Mouse (Mus musculus): Measurements from ENCODE around the gene Chst1. TPM values are rescaled to one million over a fixed set of nuclear protein-coding genes. Genes with fewer than 3 reads are reported as not detected.

Chst1 gene
- polyA plus RNA-seq, 1 experiment from 2014 or later, result 27.3 TPM

- Histone ChIP-seq H3K4me2 (ENCODE audit: low read length) (no peak overlapping the region), H3K36me3 (ENCODE audit: control insufficient read depth, insufficient read depth) (no peaks in the 10 kb centered on the region), H3K9me3 (ENCODE audit: control insufficient read depth, low read length) (no peaks in the 10 kb centered on the region), H3K27ac (ENCODE audit: low read length) (no peak overlapping the region), H3K9ac (replicated peaks; ENCODE audit: low read depth, low read length) (no peak overlapping the region), H3K4me3 (replicated peaks; ENCODE audit: low read length) (no peak overlapping the region), H3K27me3 (replicated peaks; ENCODE audit: control insufficient read depth, insufficient read depth, low read length) (no peaks in the 10 kb centered on the region), H3K4me1 (replicated peaks; ENCODE audit: control insufficient read depth, insufficient read depth, low read length) (peaks cover 3% of the 10 kb centered on the region; the same call in 1 of the 2 replicates)
- 65% methylated on average over 11 of the region's 11 CpGs for WGBS
- ATAC-seq, result no peak
Observed at GRCm38 (mm10) chr2:92594929-92595730, 4.4 kb upstream of the Chst1 start.

DNA sequence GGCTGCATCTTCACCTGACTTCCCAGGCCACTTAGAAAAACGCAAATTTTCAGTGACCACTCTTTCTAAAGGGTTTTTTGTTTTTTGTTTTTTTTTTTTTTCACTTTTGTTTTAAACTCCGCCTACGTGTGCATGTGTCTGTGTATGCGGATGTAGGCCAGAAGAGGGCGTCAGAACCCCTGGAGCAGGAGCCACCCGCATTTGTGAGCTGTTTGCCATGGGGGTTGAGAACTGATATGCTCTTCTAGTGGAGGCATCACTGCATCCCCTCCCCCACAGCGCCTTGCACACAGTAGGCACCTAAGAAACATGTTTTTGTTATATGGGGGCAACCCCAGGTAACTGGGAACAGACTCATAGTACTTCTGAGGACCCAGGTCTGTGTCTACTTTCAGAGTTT, 2.2 kb upstream of the Chst1 start:
- no peak overlapping the region for H3K9ac ChIP-seq (replicated peaks; ENCODE audit: low read depth, low read length)
- 4% methylated on average over 7 of the region's 7 CpGs for WGBS
- H3K27me3 ChIP-seq (replicated peaks; ENCODE audit: control insufficient read depth, insufficient read depth, low read length), result no peaks in the 10 kb centered on the region
- no peaks in the 10 kb centered on the region for H3K36me3 ChIP-seq (ENCODE audit: control insufficient read depth, insufficient read depth)
- H3K27ac ChIP-seq (ENCODE audit: low read length), result no peak overlapping the region
- no peak overlapping the region for H3K4me2 ChIP-seq (ENCODE audit: low read length)
- H3K4me1 ChIP-seq (replicated peaks; ENCODE audit: control insufficient read depth, insufficient read depth, low read length), result peaks cover 24% of the 10 kb centered on the region
- H3K4me3 ChIP-seq (replicated peaks; ENCODE audit: low read length), result no peak overlapping the region
- H3K9me3 ChIP-seq (ENCODE audit: control insufficient read depth, low read length), result no peaks in the 10 kb centered on the region
- no peak for ATAC-seq

DNA sequence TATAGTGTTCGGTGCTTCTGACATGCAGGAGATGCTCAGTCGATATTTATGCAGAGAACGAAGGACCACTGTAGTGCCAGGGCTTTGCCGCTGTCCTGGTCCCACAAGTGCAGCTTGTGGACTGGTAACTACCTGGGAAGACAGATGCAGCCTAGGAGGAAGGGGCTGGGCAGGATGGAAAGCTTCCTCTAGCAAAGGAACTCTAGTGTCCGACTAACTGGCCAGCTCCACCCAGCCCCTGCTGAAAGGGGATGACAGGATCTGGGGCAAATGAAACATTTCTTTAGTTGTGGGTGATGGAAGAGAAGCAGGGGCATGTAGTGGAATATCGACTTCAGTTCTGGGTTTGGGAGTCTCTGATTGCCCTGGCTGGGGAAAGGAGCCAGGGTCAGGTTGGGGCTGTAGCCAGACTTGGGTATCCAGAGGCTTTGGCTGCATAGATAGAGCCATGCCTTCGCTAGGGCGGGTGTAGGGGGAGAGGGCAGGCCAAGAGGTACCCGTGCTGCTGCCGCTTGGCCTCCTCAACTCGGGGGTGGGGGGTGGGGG, 493 bp upstream of the Chst1 start:
- Histone ChIP-seq H3K9me3 (ENCODE audit: control insufficient read depth, low read length) (no peaks in the 10 kb centered on the region), H3K4me3 (replicated peaks; ENCODE audit: low read length) (peak overlapping the region; percentile 68), H3K27ac (ENCODE audit: low read length) (no peak overlapping the region; the same call in 1 of the 2 replicates), H3K4me2 (ENCODE audit: low read length) (peak overlapping the region; percentile 81), H3K36me3 (ENCODE audit: control insufficient read depth, insufficient read depth) (no peaks in the 10 kb centered on the region), H3K4me1 (replicated peaks; ENCODE audit: control insufficient read depth, insufficient read depth, low read length) (peaks cover 35% of the 10 kb centered on the region), H3K9ac (replicated peaks; ENCODE audit: low read depth, low read length) (peak overlapping the region; percentile 85), H3K27me3 (replicated peaks; ENCODE audit: control insufficient read depth, insufficient read depth, low read length) (no peaks in the 10 kb centered on the region)
- peak; percentile 35; the same call in 1 of the 2 replicates for ATAC-seq
- WGBS, result 25% methylated on average over 11 of the region's 11 CpGs

- Histone ChIP-seq H3K36me3 (ENCODE audit: control insufficient read depth, insufficient read depth) (no peaks in the 10 kb centered on the region), H3K4me3 (replicated peaks; ENCODE audit: low read length) (peak overlapping the region; percentile 68), H3K27ac (ENCODE audit: low read length) (no peak overlapping the region; the same call in 1 of the 2 replicates), H3K9me3 (ENCODE audit: control insufficient read depth, low read length) (no peaks in the 10 kb centered on the region), H3K9ac (replicated peaks; ENCODE audit: low read depth, low read length) (peak overlapping the region; percentile 85), H3K27me3 (replicated peaks; ENCODE audit: control insufficient read depth, insufficient read depth, low read length) (no peaks in the 10 kb centered on the region), H3K4me1 (replicated peaks; ENCODE audit: control insufficient read depth, insufficient read depth, low read length) (peaks cover 35% of the 10 kb centered on the region), H3K4me2 (ENCODE audit: low read length) (peak overlapping the region; percentile 81)
- 2% methylated on average over 17 of the region's 17 CpGs for WGBS
- ATAC-seq, result no peak; the same call in none of the 2 replicates
Observed at GRCm38 (mm10) chr2:92600348-92600670, 802 bp downstream of the Chst1 start.

GRCm38 (mm10) chr2:92601246-92601645, 1.7 kb downstream of the Chst1 start:
- Histone ChIP-seq H3K4me1 (replicated peaks; ENCODE audit: control insufficient read depth, insufficient read depth, low read length) (peaks cover 35% of the 10 kb centered on the region), H3K27ac (ENCODE audit: low read length) (no peak overlapping the region), H3K27me3 (replicated peaks; ENCODE audit: control insufficient read depth, insufficient read depth, low read length) (no peaks in the 10 kb centered on the region), H3K9me3 (ENCODE audit: control insufficient read depth, low read length) (no peaks in the 10 kb centered on the region), H3K9ac (replicated peaks; ENCODE audit: low read depth, low read length) (0 out of 2 replicates have a peak overlapping the region, but pooled peaks have one; percentile 14), H3K36me3 (ENCODE audit: control insufficient read depth, insufficient read depth) (no peaks in the 10 kb centered on the region), H3K4me3 (replicated peaks; ENCODE audit: low read length) (peak overlapping the region; percentile 68), H3K4me2 (ENCODE audit: low read length) (peak overlapping the region; percentile 81)
- ATAC-seq, result no peak
- 45% methylated on average over 4 of the region's 4 CpGs for WGBS

GRCm38 (mm10) chr2:92602073-92602472, 2.6 kb downstream of the Chst1 start:
- H3K9ac ChIP-seq (replicated peaks; ENCODE audit: low read depth, low read length), result no peak overlapping the region
- 0 out of 2 replicates have a peak, but pooled peaks have one; percentile 16 for ATAC-seq

GRCm38 (mm10) chr2:92603591-92603990, 4.1 kb downstream of the Chst1 start:
- Histone ChIP-seq H3K9me3 (ENCODE audit: control insufficient read depth, low read length) (no peaks in the 10 kb centered on the region), H3K27ac (ENCODE audit: low read length) (no peak overlapping the region), H3K36me3 (ENCODE audit: control insufficient read depth, insufficient read depth) (no peaks in the 10 kb centered on the region), H3K27me3 (replicated peaks; ENCODE audit: control insufficient read depth, insufficient read depth, low read length) (no peaks in the 10 kb centered on the region), H3K4me3 (replicated peaks; ENCODE audit: low read length) (no peak overlapping the region), H3K9ac (replicated peaks; ENCODE audit: low read depth, low read length) (no peak overlapping the region), H3K4me1 (replicated peaks; ENCODE audit: control insufficient read depth, insufficient read depth, low read length) (peaks cover 37% of the 10 kb centered on the region), H3K4me2 (ENCODE audit: low read length) (no peak overlapping the region)
- no peak for ATAC-seq
- WGBS, result 79% methylated on average over 5 of the region's 5 CpGs

More at GRCm38 (mm10) chr2:92602073-92602472, 2.6 kb downstream of the Chst1 start:
- Histone ChIP-seq H3K4me3 (replicated peaks; ENCODE audit: low read length) (peak overlapping the region; percentile 68), H3K9me3 (ENCODE audit: control insufficient read depth, low read length) (no peaks in the 10 kb centered on the region), H3K27me3 (replicated peaks; ENCODE audit: control insufficient read depth, insufficient read depth, low read length) (no peaks in the 10 kb centered on the region), H3K36me3 (ENCODE audit: control insufficient read depth, insufficient read depth) (no peaks in the 10 kb centered on the region), H3K27ac (ENCODE audit: low read length) (no peak overlapping the region), H3K4me1 (replicated peaks; ENCODE audit: control insufficient read depth, insufficient read depth, low read length) (peaks cover 35% of the 10 kb centered on the region), H3K4me2 (ENCODE audit: low read length) (peak overlapping the region; percentile 81)
- 16% methylated on average over 12 of the region's 12 CpGs for WGBS

DNA sequence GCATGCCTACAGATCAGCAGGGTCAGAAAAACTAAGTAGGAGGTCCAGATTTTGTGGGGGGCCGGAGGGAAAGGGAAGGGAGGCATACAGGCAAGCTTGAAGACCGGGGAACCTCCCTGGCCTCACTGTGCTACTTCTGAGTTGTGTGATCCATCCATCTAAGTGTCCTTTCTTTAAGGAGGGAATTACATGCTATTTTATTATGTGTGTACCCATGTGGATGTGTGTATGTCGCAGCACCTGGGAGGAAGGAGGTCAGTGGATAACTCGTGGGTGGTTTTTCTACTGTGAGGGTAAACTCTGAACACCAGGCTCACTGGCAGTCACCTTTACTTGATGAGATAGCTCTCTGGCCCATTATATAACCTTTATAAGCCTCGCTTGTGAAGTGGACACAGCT, 5.1 kb downstream of the Chst1 start:
- ATAC-seq, result no peak
- Histone ChIP-seq H3K4me2 (ENCODE audit: low read length) (no peak overlapping the region), H3K9me3 (ENCODE audit: control insufficient read depth, low read length) (no peaks in the 10 kb centered on the region), H3K4me1 (replicated peaks; ENCODE audit: control insufficient read depth, insufficient read depth, low read length) (peaks cover 34% of the 10 kb centered on the region), H3K9ac (replicated peaks; ENCODE audit: low read depth, low read length) (no peak overlapping the region), H3K4me3 (replicated peaks; ENCODE audit: low read length) (no peak overlapping the region), H3K27ac (ENCODE audit: low read length) (no peak overlapping the region), H3K27me3 (replicated peaks; ENCODE audit: control insufficient read depth, insufficient read depth, low read length) (no peaks in the 10 kb centered on the region), H3K36me3 (ENCODE audit: control insufficient read depth, insufficient read depth) (no peaks in the 10 kb centered on the region)
- 86% methylated on average over 5 of the region's 5 CpGs for WGBS

DNA sequence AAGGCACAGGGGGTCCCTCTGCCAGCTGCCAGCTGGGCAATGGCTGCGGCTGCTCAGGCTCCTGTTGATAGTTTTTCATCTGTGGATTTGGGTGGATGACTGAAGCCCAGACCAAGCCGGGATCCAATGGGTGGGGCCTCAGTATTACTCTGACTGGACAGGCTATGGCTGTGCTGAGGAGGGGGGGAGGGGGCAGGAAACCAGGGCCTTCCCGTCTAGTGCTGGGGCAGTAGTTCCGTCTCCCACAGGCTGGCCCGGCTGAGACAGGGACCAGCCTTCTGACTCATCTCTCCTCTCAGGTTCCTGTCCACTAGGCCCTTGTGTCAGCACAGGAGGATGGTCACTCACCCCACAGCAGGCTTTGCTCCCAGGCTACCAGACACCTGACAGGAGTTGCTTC, 6.5 kb downstream of the Chst1 start:
- H3K36me3 ChIP-seq (ENCODE audit: control insufficient read depth, insufficient read depth), result no peaks in the 10 kb centered on the region
- H3K27me3 ChIP-seq (replicated peaks; ENCODE audit: control insufficient read depth, insufficient read depth, low read length), result no peaks in the 10 kb centered on the region
- H3K4me3 ChIP-seq (replicated peaks; ENCODE audit: low read length), result no peak overlapping the region
- no peak overlapping the region for H3K4me2 ChIP-seq (ENCODE audit: low read length)
- H3K9me3 ChIP-seq (ENCODE audit: control insufficient read depth, low read length), result no peaks in the 10 kb centered on the region
- 79% methylated on average over 5 of the region's 5 CpGs for WGBS
- no peak for ATAC-seq
- H3K9ac ChIP-seq (replicated peaks; ENCODE audit: low read depth, low read length), result no peak overlapping the region
- no peak overlapping the region for H3K27ac ChIP-seq (ENCODE audit: low read length)
- H3K4me1 ChIP-seq (replicated peaks; ENCODE audit: control insufficient read depth, insufficient read depth, low read length), result peaks cover 26% of the 10 kb centered on the region
